Mouse (Mus musculus): ENCODE data around the gene Sik2.

GRCm38 (mm10) chr9:51008068-51008840 lies 619 bp downstream of the Sik2 start:
- TF ChIP-seq TAL1 (IDR thresholded peaks at IDR 0.05; ENCODE audit: low read length) = no peak
- no peak for TF ChIP-seq GATA1 (IDR thresholded peaks at IDR 0.05; ENCODE audit: low read length)

All from erythroblast, embryonic 14.5 days (primary cell).